Mouse (Mus musculus): ENCODE data around the gene Eif6.

GRCm38 (mm10) chr2:155776824-155777687 lies 49.7 kb downstream of the Eif6 start:
- TF ChIP-seq CTCF (IDR thresholded peaks at IDR 0.05; ENCODE audit: control insufficient read depth, insufficient read depth, insufficient read length) (no peak), MYOG (IDR thresholded peaks at IDR 0.05; ENCODE audit: control insufficient read depth, extremely low read depth, insufficient read length) (no peak), CEBPB (IDR thresholded peaks at IDR 0.05; ENCODE audit: low read depth) (no peak), MAX (IDR thresholded peaks at IDR 0.05) (no peak), USF1 (IDR thresholded peaks at IDR 0.05; ENCODE audit: low read depth) (no peak)
